ENCODE assay signal across 18 mouse cellular contexts in genomic region chr11:32650236-32650749, GRCm38 (mm10). TPM values are rescaled to one million over a fixed set of nuclear protein-coding genes. Genes with fewer than 3 reads are reported as not detected.
DNase-seq lines count a peak whose midpoint lies in the region; ATAC-seq and TF ChIP-seq lines count a peak whose summit lies in the region.
"Had no signal": no experiment of that assay in that cellular context is flagged by ENCODE, and none has a peak within 500 bp of the region (broad histone marks: within the 10 kb centered on the region; RNA-seq: fewer than 3 reads in every experiment).

No protein-coding gene starts in this region.

- H3K27ac ChIP-seq in small intestine, adult 2 months (ENCODE audit: insufficient read depth, low read depth, low read length) = peak overlapping the region; percentile 45
- H3K27ac ChIP-seq: forebrain, embryonic 15.5 days; hindbrain, embryonic 15.5 days; left cerebral cortex, adult 2 months; limb, embryonic 12.5 days; neural tube, embryonic 13.5 days had no signal

- H3K4me1 ChIP-seq in small intestine, adult 2 months (ENCODE audit: control insufficient read depth, insufficient read depth, insufficient read length, low read length) = peaks cover 23% of the 10 kb centered on the region

- peak; percentile 87 for DNase-seq in kidney, adult 9 months
- no peak for DNase-seq in kidney, postnatal 4 days
- peak; percentile 37 for DNase-seq in 416B (ENCODE audit: low read depth)
- no peak for DNase-seq in testis, postnatal 14 days (ENCODE audit: low spot score)
- no peak for DNase-seq in retina, embryonic 14.5 days (ENCODE audit: low spot score)
- DNase-seq: adrenal gland, postnatal 14 days; cerebellum, adult 8-10 months; heart, postnatal 10 days; lung, adult 18-20 months; thymus, postnatal 36 days had no signal

- no peak for TF ChIP-seq CTCF in small intestine, adult 2 months (IDR thresholded peaks at IDR 0.05; ENCODE audit: extremely low read depth, insufficient read length, insufficient replicate concordance, low read depth, low read length)

- peak; percentile 47 for ATAC-seq in common myeloid progenitor, adult 5-6 weeks (replicated peaks; ENCODE audit: low read depth, poor library complexity, severe bottlenecking)
- ATAC-seq: forebrain, embryonic 15.5 days; midbrain, embryonic 16.5 days had no signal

- H3K27me3 ChIP-seq in small intestine, adult 2 months (ENCODE audit: control insufficient read depth, insufficient read depth, low read length) = no peaks in the 10 kb centered on the region
- H3K27me3 ChIP-seq: forebrain, embryonic 15.5 days; hindbrain, embryonic 15.5 days; limb, embryonic 12.5 days; neural tube, embryonic 13.5 days had no signal

- H3K4me3 ChIP-seq in small intestine, adult 2 months (ENCODE audit: low read depth, low read length) = no peak overlapping the region
- H3K4me3 ChIP-seq: forebrain, embryonic 15.5 days; hindbrain, embryonic 15.5 days; left cerebral cortex, adult 2 months; limb, embryonic 12.5 days; neural tube, embryonic 13.5 days had no signal

- TF ChIP-seq POLR2A in small intestine, adult 2 months (IDR thresholded peaks at IDR 0.05; ENCODE audit: low read depth, low read length) = no peak

- H3K36me3 ChIP-seq in small intestine, adult 2 months (ENCODE audit: control insufficient read depth, insufficient read depth, low read length) = no peaks in the 10 kb centered on the region
- H3K36me3 ChIP-seq: forebrain, embryonic 15.5 days; hindbrain, embryonic 15.5 days; limb, embryonic 12.5 days; neural tube, embryonic 13.5 days had no signal

RNA-seq across cellular contexts. Expression of gene Fbxw11, which starts 7.8 kb away (rescaled TPM):
- total RNA-seq in common myeloid progenitor, adult 5-6 weeks (2017) = 34.6 and 59.2 TPM in 2 replicates
- 17.3 and 29.8 TPM in 2 replicates for polyA plus RNA-seq in small intestine, adult 2 months (2012; rRNA removed)

Comparison
In these comparisons a context has a peak if more than half of its experiments do, and no peak if none do; other contexts are left out.
1. DNase-seq: peak in kidney, adult 9 months (single experiment) and 416B (single experiment); none in kidney, postnatal 4 days (0 of 2), testis, postnatal 14 days (single experiment) and retina, embryonic 14.5 days (single experiment).